Mouse (Mus musculus): Measurements from ENCODE around the gene Arhgap27.

Gene Arhgap27

GRCm38 (mm10) chr11:103333719-103334398 lies 29.6 kb downstream of the Arhgap27 start:
- in situ Hi-C loops (cut with MboI) = no loop called here

- in situ Hi-C loops (cut with MboI) = no loop called here
These were observed 30.4 kb downstream of the Arhgap27 start for GRCm38 (mm10) chr11:103332890-103333651.

- in situ Hi-C loops (cut with MboI) = no loop called here
These were observed 31.2 kb downstream of the Arhgap27 start for GRCm38 (mm10) chr11:103332186-103332889.

GRCm38 (mm10) chr11:103331502-103332185 lies 31.8 kb downstream of the Arhgap27 start:
- in situ Hi-C loops (cut with MboI) = no loop called here

GRCm38 (mm10) chr11:103330651-103331319 lies 32.7 kb downstream of the Arhgap27 start:
- in situ Hi-C loops (cut with MboI) = no loop called here

- in situ Hi-C loops (cut with MboI) = loop anchor here (10.0 kb wide), 1 partner anchor 162 kb away; no protein-coding TSS in a partner anchor
These were observed 36.5 kb downstream of the Arhgap27 start for GRCm38 (mm10) chr11:103326950-103327349.

- in situ Hi-C loops (cut with MboI) = loop anchor here (10.0 kb wide), 1 partner anchor 160 kb away; no protein-coding TSS in a partner anchor
These were observed 38.3 kb downstream of the Arhgap27 start for GRCm38 (mm10) chr11:103325172-103325571.

GRCm38 (mm10) chr11:103324723-103325122 lies 38.8 kb downstream of the Arhgap27 start:
- in situ Hi-C loops (cut with MboI) = loop anchor here (10.0 kb wide), 1 partner anchor 160 kb away; no protein-coding TSS in a partner anchor

GRCm38 (mm10) chr11:103322832-103323231 lies 40.7 kb downstream of the Arhgap27 start:
- in situ Hi-C loops (cut with MboI) = loop anchor here (10.0 kb wide), 1 partner anchor 158 kb away; no protein-coding TSS in a partner anchor

GRCm38 (mm10) chr11:103320646-103321045 lies 42.8 kb downstream of the Arhgap27 start:
- in situ Hi-C loops (cut with MboI) = loop anchor here (10.0 kb wide), 1 partner anchor 156 kb away; no protein-coding TSS in a partner anchor

- in situ Hi-C loops (cut with MboI) = loop anchor here (10.0 kb wide), 1 partner anchor 155 kb away; no protein-coding TSS in a partner anchor
These were observed 43.3 kb downstream of the Arhgap27 start for GRCm38 (mm10) chr11:103320196-103320595.

- in situ Hi-C loops (cut with MboI) = loop anchor here (5.0 kb wide), 1 partner anchor 36 kb away; no protein-coding TSS in a partner anchor
These were observed 45.5 kb downstream of the Arhgap27 start for GRCm38 (mm10) chr11:103318042-103318441.

- in situ Hi-C loops (cut with MboI) = loop anchor here (5.0 kb wide), 1 partner anchor 33 kb away; no protein-coding TSS in a partner anchor
These were observed 48.1 kb downstream of the Arhgap27 start for GRCm38 (mm10) chr11:103315379-103315778.

GRCm38 (mm10) chr11:103314736-103315374 lies 48.6 kb downstream of the Arhgap27 start:
- in situ Hi-C loops (cut with MboI) = loop anchor here (5.0 kb wide), 1 partner anchor 33 kb away; no protein-coding TSS in a partner anchor

- in situ Hi-C loops (cut with MboI) = no loop called here
These were observed 50.0 kb downstream of the Arhgap27 start for GRCm38 (mm10) chr11:103313542-103313941.

- in situ Hi-C loops (cut with MboI) = no loop called here
These were observed 50.7 kb downstream of the Arhgap27 start for GRCm38 (mm10) chr11:103312655-103313255.

GRCm38 (mm10) chr11:103311960-103312611 lies 51.4 kb downstream of the Arhgap27 start:
- in situ Hi-C loops (cut with MboI) = no loop called here

- in situ Hi-C loops (cut with MboI) = no loop called here
These were observed 53.4 kb downstream of the Arhgap27 start for GRCm38 (mm10) chr11:103309956-103310574.

- in situ Hi-C loops (cut with MboI) = no loop called here
These were observed 55.6 kb downstream of the Arhgap27 start for GRCm38 (mm10) chr11:103307910-103308309.
